Mouse (Mus musculus): ENCODE data around the gene Ankrd13d.

The Ankrd13d gene

DNA sequence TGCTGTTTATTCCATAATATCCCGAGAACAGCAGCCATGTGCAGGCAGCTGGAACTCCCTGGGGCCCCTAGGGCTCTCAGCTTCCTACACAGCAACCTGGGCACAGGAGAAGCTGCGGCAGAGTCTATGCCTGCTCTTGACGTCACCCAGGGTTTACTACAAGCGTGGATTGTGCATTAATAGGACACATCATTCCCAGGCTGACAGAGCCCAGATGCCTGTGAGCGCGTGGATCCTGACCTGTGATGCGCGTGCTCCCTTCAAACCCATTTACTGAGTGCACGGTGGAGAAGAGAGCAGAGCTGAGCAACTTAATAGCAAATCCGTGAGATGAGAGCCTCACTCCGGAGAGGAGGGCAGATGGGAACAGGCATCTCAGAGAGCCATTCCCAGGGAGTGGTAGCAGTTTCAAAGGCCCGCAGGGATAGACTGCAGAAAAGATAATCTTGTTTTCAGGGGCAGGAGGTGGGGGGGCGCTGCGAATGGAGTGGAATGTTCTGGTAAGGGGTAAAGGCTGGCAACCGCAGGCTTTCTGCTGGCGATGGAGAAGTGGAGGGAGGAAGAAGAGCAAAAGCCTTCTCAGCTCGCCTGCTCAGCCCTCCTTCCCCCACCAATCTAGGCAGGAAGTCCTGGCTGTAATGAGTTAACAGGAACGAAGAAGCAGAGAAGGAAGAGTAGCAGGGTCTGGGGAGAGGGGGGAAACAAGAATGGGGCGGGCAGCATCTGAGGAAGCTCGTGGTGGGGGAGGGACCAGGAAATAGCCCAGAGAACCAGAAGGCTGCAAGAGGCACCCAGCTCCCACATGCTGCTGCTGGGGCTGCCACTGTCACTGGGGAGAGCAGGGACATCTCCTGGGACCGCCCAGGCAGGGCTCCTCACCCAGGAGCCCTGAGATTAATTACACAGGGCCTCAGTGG, 19.1 kb upstream of the Ankrd13d start:
- no peak for DNase-seq (ENCODE audit: low spot score)

DNA sequence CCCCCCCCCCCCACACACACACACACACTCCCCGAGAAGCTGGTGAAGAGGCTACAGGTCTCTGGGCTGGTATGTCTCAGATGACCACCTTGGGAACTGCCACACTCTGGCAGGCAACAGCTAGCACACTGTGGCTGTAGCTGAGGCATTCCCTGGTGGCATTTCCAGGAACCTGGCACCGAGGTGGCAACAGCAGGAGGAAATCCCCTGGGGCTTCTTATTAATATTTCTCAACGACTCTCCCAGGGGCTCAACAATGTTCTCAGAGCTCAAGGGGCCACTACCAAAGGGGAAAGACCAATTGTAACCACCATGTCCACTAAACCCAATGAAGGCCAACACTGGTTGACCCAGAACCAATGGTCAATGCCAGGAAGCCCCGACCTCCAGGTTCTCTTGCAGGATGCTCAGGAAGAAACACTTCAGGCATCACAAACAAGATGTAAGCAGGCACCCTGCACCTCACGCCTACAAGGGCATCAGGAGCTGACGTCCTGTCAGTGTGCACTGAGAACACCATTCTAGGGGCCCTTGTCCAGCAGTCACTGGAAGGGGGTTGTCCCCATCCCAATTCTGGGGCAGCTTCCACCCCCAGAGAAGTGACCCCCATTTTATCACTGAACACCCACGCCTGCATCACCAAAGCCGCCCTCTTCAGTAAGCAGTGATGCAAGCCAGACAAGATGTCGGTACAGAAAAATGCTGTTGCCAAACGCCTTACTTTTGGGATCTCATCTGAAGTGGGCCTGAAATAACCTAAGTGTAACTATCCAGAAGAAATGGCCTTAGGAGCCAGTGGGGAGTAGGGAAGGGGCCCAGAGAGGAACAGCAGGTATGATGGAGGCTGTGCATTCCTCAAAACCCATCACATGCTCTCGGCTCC, 18.2 kb upstream of the Ankrd13d start:
- no peak for DNase-seq (ENCODE audit: low spot score)

DNA sequence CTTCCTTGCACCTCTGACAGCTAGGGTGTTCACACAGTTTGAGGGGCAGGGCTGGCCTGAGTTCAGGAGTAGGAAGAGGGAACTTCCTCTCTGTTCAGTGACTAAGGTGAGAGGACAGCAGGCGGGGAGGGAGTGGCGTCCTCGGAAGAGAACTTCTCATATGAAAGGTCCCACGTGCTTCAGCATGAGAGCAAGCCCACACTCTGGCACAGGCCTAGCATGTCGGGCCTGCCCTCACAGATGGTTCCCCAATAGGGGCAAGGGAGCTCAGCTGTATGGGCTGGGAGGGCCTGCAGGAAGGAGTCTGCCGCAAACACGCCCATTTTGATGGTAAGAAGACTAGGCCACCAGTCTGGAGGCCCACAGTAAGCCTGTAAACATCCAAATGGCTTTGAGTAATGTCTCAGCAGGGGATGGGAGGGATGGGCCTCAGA, 17.4 kb upstream of the Ankrd13d start:
- no peak for DNase-seq (ENCODE audit: low spot score)

DNA sequence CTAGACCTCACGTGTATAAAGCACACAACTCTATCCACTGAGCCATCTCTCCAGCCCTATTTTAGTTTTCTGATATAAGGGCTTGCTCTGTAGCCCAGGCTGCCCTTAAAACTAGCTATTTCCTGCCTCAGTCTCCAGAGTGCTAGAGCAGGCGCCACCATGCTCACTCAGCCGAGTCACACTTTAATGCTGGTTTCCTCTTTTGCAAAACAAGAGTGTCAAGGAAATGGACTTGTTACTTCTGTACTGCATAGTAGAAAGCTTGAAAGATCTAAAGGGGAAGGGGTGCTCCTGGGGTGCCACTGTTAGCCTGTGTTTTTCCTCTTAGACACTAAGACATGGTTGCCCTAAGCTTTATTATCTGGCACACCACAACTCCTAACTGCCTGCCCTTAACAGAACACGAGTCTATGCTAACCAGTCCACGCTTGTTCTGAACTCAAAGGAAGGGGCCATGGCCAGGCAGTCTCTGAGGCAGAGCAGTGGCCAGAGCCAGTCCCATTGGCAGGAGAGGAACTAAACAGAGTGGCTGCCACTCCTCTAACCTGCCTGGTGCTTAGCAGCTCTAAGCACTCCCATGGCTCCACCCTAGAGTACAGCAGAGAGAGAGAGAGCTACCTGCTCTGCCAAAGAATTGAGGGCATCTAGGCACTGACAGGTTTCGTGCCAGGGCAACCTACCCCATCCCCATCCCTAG, 16.8 kb upstream of the Ankrd13d start:
- no peak for DNase-seq (ENCODE audit: low spot score)

DNA sequence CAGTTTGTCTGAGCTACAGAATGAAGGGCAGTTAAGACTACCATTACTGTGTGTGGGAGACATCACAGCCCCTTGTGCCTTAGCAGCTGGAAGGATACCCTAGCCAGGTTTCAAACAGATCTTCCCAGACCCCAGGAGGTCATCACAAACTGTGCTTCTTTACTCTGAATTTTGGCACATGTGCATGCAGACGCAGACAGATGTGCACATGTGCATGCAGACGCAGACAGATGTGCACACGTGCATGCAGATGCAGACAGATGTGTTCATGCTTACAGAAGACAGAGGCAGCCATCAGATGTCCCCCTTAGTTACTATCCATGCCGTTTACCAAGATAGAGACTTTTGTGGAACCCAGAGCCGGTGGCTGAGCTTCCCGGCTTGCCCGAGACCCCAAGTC, 16.2 kb upstream of the Ankrd13d start:
- DNase-seq (ENCODE audit: low spot score), result no peak

DNA sequence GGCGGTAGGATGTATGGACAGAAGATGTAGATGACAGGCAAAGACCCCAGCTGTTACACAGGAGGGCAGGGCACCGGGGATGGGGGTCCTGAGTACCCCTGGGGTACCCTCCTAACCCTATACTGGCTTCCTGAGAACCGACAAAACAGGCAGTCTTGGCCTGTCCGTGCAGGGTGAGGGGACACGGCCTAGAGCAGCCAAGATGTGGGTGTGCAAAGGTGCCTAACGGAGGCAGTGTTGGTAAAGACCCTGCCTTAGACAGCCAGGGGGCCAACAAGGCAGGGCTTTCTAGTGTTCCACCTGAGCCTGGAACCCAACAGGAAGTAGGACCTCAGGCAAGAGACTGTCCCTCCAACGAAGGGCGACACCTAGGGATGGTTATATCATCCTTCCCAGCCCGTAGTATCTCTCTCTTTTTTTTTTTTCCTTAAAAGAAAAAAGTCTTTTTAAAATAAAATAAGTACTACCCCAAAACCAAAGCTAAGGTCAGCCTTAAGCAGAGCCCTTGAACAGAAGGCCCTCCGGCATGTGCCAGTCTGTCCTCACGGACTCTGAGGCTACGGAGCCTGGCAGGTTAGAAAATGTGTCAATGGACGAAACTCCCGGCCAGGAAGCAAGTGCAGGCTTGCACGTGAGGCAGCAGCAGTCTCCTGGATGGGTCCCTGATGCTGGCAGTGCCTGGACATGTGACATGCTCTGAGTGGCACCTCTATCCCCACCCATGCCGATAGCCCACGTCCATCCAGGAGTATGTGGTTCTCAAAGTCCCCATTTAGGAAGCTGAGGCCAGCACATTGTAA, 15.6 kb upstream of the Ankrd13d start:
- DNase-seq (ENCODE audit: low spot score), result no peak

DNA sequence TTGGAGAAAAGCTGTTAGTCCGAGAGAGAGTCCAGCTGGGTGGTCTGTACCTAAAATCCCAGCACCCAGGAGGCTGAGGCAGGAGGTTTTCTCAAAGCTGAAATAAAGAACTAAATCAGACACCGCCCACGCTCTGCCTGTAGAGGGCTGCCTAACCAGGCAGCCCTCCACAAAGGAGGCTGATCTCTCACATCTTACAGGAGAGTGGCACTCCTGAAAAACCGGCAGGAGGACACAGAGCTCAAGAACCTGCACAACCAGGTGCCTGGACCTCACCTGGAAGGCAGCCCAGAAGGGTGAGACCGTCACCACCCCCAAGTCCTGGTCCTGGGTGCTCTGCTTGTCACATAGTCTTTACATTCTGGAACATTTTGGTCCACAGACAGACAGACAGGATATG, 14.9 kb upstream of the Ankrd13d start:
- no peak for DNase-seq (ENCODE audit: low spot score)

DNA sequence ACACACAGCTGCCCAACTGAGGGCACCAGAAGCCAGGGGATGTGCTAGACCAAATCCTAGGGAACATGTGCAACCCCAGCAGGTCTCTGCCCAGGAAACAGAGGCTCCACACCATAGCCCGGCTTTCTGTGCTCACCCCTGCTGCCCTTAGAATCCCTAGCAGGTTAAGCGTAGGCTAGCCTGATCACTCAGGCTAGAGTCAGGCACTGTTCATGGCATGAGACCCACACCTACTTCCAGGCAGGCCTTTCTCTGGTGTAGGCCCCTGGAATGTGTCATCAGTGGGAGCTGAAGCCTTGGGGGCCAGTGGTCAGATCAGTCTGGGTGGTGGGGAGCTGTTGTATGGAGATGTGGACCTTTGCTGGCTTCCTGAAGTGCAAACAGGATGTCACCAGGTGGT, 13.7 kb upstream of the Ankrd13d start:
- no peak for DNase-seq (ENCODE audit: low spot score)

DNA sequence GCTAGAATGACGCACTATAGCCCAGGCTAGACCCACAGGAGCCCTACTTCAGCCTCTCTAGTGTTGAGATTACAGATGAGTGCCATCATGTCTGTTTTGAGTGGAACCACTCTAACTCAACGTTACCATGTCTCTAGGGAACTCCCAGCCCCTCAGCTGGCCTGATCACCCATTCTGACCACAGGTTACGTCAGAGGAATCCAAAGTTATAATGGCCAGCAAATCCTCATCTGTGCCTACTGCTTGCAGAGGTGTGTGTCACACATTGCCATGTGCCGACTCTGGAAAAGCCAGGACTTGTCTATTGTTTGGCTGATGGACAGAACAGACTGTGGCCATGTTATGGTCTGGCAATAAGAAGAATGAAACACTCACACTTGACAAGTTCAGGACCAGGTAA, 12.5 kb upstream of the Ankrd13d start:
- DNase-seq (ENCODE audit: low spot score), result no peak

DNA sequence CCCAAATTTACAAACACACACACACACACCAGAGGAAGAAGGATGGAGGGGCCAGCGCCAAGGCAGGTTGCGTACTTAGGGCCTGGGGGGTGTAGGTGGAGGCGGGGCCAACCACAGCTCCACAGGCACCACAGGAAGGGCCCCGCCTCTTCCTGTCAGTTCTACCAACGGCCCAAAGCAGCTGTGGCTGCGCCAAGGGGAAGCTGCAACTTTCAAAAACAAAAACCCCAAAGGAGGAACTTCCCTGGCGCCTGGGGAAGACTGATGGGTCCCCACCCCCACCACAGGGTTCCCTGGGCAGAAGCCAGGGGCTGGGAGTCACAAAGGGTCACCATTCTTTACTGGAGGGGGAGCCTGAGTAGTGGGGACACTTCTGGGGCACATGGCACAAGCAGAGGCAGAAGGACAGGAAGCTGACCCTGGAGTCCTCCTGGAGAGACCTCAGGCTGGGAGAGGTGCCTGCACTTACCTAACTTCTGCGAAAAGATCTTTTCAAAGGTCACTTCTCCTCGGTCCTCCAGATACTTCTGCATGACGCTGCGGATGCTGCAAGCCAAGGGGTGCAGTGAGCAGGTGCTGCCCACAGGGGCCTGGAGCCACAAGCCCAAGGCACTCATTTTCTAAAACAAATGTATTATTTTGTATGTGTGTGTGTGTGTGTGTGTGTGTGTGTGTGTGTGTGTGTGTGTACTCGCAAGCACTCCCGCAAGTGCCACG, 11.6 kb upstream of the Ankrd13d start:
- no peak for DNase-seq (ENCODE audit: low spot score)

DNA sequence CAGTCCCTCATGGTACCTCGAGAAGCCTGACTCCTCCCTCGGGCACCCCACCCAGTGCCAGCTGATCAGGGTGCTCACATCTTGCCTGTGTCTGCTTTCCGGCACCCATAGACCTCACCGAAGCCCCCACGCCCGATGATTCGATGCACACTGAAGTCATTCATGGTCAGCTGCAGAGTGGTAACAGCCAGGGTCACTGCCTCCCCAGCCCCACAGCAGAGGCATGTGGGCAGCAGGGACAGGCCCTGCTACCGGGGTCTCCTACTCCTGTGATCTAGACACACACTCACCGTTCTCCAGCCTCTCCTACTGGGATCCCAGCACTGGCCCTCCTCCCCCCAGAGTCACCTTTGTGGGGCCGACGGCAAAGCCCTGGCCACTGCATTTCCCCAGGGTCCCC, 8.2 kb upstream of the Ankrd13d start:
- no peak for DNase-seq (ENCODE audit: low spot score)

DNA sequence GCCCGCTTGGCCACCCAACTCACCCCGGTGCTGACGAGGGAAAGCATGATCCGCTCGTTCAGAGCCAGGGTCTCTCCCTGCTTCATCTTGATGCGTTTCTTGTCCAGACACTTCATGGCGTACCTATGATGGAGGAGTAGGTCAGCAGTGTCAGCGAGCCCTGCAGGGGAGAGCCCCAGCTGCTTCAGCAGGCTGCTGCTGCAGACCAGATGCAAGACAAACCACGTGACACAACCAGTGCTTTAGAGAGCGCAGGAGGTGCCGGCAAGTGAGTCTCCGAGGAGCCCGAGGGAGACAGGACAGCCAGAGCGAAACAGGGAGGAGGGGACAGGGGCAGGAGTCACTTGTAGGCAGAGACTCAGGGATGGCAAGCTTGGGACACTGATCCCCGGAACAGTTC, 7.8 kb upstream of the Ankrd13d start:
- no peak for DNase-seq (ENCODE audit: low spot score)

DNA sequence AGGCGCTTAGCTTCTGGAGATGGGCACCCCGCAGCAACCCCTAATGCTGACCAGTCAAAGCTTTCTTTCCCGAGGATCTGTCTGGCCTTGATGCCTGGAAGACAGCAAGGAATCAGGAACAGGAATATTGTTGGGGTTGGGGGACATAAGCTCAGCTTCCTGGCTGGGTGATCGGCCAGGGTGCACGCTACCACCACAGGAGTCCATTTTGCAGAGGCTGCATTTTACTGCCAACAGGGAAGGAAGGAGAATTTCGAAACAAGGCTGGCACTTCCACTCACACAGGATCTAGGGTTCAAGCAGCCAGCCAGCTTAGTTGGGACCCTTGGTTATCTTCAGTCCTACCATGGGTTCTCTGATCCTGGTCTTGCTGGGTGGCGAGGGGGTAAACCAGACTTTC, 716 bp upstream of the Ankrd13d start:
- no peak for DNase-seq (ENCODE audit: low spot score)

DNA sequence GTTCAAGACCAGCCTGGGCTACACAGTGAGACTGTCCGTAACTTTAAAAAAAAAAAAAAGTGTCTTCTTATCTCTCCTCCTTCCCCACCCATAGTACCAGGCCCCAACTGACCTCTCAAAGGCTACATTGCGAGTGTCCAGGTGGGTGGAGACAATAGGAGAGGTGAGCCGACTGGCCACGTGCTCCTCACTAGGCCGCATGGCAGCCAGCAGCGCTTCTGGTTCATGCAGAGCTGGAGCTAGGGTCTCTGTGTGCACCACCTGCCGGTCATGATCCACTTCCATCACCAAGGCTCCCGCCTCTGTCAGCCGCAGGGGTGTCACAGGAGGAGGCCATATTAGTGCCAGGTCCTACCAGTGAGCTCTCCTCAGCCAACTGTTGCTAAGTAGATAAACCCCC, 2.5 kb downstream of the Ankrd13d start:
- DNase-seq (ENCODE audit: low spot score), result no peak

DNA sequence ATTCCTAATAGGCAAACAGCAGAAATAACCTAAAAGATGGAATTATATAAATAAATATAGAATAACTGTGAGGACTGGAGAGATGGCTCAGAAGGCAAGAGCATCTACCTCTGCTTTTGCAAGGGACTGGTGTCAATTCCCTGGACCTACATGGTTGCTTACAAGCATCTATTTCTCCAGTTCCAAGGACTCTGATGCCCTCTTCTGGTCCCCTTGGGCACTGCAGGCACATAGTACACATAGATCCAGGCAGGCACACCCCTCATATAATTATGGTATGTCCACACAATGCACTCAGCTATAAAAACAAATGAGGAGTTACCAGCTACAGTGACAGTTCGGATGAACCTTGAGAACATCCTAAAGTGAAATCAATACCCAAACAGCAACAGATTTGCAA, 3.5 kb downstream of the Ankrd13d start:
- no peak for DNase-seq (ENCODE audit: low spot score)

DNA sequence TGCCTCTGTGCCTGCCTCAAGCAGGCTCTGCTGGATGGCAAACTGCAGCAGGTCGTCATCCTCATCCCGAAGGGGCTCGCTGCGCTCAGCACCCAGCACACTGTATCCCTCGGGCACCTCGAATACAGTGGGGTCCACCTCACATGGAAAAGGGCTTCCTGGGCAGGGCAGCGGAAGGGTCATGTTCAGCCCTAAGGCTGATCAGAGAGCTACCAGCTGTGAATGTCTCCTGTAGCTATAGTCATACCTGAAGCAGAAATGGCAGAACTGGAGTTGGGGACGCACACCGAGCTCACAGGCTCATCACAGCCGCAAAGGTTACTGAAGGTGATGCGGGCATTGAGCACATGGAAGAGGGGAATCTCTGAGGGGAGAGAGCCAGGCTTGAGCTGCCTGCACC, 12.0 kb downstream of the Ankrd13d start:
- DNase-seq (ENCODE audit: low spot score), result no peak

DNA sequence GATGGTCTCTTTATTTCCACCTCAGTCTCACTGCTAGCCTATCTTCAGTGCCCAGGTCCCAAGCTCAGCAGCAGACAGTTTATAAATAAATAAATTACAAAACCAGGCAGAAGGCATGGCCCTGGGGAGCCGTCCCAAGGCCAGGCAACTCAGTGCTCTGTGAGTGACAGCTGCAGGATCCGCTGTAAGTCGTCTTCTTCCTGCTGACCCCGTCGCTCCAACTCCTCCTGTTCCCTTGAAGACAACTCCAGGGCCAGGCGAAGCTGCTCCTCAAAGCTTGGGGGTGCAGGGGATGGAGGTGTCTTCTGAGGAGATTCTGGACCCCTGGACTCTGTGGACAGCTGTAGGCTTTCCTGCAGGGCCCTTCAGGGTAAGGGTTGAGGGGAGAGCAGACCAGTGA, 12.8 kb downstream of the Ankrd13d start:
- DNase-seq (ENCODE audit: low spot score), result no peak

DNA sequence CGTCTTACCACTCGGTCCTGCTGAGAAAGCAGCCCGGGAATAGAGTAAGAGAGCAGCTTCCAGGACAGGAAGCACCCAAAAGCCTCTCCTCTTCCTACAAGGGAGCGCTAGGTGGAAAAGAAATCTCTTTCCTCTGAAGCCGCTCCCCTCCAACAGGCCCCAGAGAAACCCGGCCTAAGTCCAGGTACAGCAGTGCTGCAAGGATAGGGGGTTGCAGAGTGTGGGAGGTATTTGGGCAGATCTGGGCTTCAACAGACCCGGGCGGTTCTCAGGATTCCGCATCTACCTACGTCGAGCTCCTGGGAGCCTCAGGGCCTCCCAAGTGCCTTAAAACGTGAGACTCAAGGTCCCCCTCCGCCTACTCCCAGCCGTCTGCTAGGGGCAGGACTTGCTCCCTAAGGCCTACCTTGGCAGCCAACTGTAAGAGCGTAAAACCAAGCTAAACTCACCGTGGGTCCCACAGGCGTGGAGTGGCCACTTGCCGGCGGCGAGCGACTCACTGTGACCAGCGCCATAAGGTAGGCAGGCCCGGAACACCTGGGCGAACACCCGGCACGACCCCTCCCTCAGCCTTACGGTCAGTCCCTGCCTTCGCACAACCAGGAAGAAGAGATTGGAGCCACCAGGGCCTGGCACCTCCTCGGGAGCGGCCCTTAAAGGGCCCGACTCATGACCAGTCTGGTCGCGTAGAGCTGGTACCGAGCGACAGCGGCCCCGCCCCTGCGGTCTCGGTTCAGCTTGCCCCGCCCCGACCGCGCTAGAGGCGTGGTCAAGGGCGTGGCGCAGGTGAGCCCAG, 14.2 kb downstream of the Ankrd13d start, which contains the start of gene Ssh3:
Gene Ssh3, minus strand, starts transcription at position 615 of the 796 bp plus-strand sequence.
- no peak for DNase-seq (ENCODE audit: low spot score)

DNA sequence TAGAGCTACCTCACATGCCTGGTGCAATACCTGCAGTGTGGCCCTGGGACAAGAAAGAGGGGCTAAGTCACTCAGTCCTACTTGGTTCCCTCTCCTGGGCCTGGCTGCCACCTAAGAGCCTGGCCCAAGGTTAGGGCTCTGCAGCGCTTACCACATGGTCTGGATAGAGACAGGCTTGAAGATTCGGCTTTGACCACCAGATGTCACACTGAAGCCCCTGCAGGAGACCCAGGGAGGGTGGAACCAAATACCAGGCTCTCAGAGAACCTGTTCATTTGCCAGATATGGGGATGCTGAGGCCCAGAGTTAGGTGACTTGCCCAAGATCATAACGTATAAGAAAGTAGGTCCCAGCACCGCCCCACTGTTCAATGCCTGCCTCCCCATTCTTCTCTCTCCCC, 17.0 kb downstream of the Ankrd13d start:
- no peak for DNase-seq (ENCODE audit: low spot score)

DNA sequence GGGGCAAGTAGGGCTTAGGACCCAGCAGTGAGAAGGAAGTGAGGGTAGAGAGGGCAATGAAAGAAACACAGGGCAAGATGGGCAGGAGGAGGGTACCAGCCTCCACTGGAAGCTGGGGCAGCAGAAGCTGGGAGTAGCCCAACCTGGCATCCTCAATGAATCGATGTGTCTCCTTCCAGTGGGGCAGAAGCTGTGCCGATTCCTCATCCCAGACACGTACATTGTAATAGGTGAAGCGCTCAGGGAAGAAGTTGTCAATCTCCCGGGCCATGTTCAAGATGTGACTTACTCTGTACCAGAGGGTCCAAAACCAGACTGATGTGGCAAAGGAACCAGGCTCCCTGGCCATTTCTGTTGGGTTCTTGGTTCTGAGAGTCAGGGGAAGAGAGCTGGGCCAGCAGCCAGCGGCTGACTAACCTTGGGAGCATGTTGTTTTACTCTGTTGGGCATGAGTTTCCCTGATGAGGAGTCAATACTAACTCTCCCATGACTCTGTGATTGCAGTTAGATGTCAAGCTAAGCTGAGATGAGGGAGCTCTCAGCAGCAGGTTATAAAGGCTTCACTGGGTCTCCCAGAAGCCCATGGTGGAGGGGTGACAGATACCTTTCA, 18.7 kb downstream of the Ankrd13d start:
- no peak for DNase-seq (ENCODE audit: low spot score)

Measured in left cerebral cortex, adult 11 months (tissue).